Mouse (Mus musculus) frontal cortex, postnatal 14 days (tissue): ENCODE measurements at regions not wholly inside any gene's neighbourhood (a gene's known extent, or its start where the extent isn't known, plus 50 kb on each side); places are given as distances from the start of the nearest gene placed in this dataset.

Source experiments
- DNase-seq, 2 experiments: peaks; one replicate each; pipeline ENCODE4 v3.0.0; 2022; ENCODE audit warnings: low spot score in 2 of 2

GRCm38 (mm10) chr2:143133931-143134330, 55.7 kb downstream of the Otor start:
- DNase-seq: no peak

- no peak for DNase-seq
Measured at GRCm38 (mm10) chr2:143149189-143149588, 70.9 kb downstream of the Otor start.

GRCm38 (mm10) chr2:143164081-143164984, 86.1 kb downstream of the Otor start:
- no peak for DNase-seq

- no peak for DNase-seq
Measured at GRCm38 (mm10) chr2:143166771-143167170, 88.5 kb downstream of the Otor start.

GRCm38 (mm10) chr2:143170648-143171047, 92.4 kb downstream of the Otor start:
- DNase-seq: no peak

GRCm38 (mm10) chr2:143184614-143185013, 106.3 kb downstream of the Otor start:
- DNase-seq: no peak

GRCm38 (mm10) chr2:143192256-143193164, 114.2 kb downstream of the Otor start:
- DNase-seq: no peak

GRCm38 (mm10) chr2:143193165-143193551, 114.9 kb downstream of the Otor start:
- DNase-seq: no peak

GRCm38 (mm10) chr2:143199583-143200249, 121.4 kb downstream of the Otor start:
- DNase-seq: no peak

GRCm38 (mm10) chr2:143206053-143206452, 127.8 kb downstream of the Otor start:
- DNase-seq: no peak

- DNase-seq: no peak
Measured at GRCm38 (mm10) chr2:143207191-143207590, 128.9 kb downstream of the Otor start.

GRCm38 (mm10) chr2:143217251-143217650, 139.0 kb downstream of the Otor start:
- DNase-seq: no peak

GRCm38 (mm10) chr2:143217760-143218358, 139.6 kb downstream of the Otor start:
- peak; percentile 55 to 58 for DNase-seq

- no peak for DNase-seq
Measured at GRCm38 (mm10) chr2:143222326-143222725, 144.1 kb downstream of the Otor start.

- DNase-seq: no peak
Measured at GRCm38 (mm10) chr2:143224410-143225130, 146.3 kb downstream of the Otor start.

GRCm38 (mm10) chr2:143233795-143234194, 155.5 kb downstream of the Otor start:
- no peak for DNase-seq

- DNase-seq: no peak
Measured at GRCm38 (mm10) chr2:143240274-143240673, 162.0 kb downstream of the Otor start.

GRCm38 (mm10) chr2:143243741-143244140, 165.5 kb downstream of the Otor start:
- no peak for DNase-seq

GRCm38 (mm10) chr2:143246131-143246665, 167.9 kb downstream of the Otor start:
- no peak for DNase-seq

- DNase-seq: no peak
Measured at GRCm38 (mm10) chr2:143269026-143269425, 190.8 kb downstream of the Otor start.

- no peak for DNase-seq
Measured at GRCm38 (mm10) chr2:143270826-143271225, 192.6 kb downstream of the Otor start.
